Mouse (Mus musculus): ENCODE results near the gene Large2.
"Not testable (repeated sequence)": the region's sequence is repeated elsewhere in the genome, so short reads cannot be mapped to it uniquely, and the experiment has no call there.

Gene Large2

GRCm38 (mm10) chr2:92374514-92374913 lies at the start of gene Large2, which contains the start of gene Pex16:
Large2 (minus strand) TSS chr2:92374869.
Pex16 (plus strand) TSS chr2:92374676.
- peak; percentile 69 for DNase-seq

- peak; percentile 99 for DNase-seq
Observed at GRCm38 (mm10) chr2:92423702-92424461, 49.2 kb upstream of the Large2 start.

- no peak for DNase-seq
Observed at GRCm38 (mm10) chr2:92423156-92423555, 48.5 kb upstream of the Large2 start.

GRCm38 (mm10) chr2:92422388-92423135 lies 47.9 kb upstream of the Large2 start:
- DNase-seq = peak; percentile 64

- peak; percentile 72 for DNase-seq
Observed at GRCm38 (mm10) chr2:92421723-92422387, 47.2 kb upstream of the Large2 start.

GRCm38 (mm10) chr2:92411705-92412104 lies 37.0 kb upstream of the Large2 start:
- no peak for DNase-seq

- DNase-seq = peak; percentile 77
Observed at GRCm38 (mm10) chr2:92408309-92409045, 33.8 kb upstream of the Large2 start.

- no peak for DNase-seq
Observed at GRCm38 (mm10) chr2:92405687-92406086, 31.0 kb upstream of the Large2 start.

GRCm38 (mm10) chr2:92404737-92405136 lies 30.1 kb upstream of the Large2 start:
- no peak for DNase-seq

- no peak for DNase-seq
Observed at GRCm38 (mm10) chr2:92403776-92404319, 29.2 kb upstream of the Large2 start.

- DNase-seq = peak; percentile 73
Observed at GRCm38 (mm10) chr2:92402591-92403326, 28.1 kb upstream of the Large2 start.

GRCm38 (mm10) chr2:92401091-92401561 lies 26.5 kb upstream of the Large2 start, which contains the start of gene Mapk8ip1:
Mapk8ip1 (minus strand) TSS chr2:92401263.
- DNase-seq = no peak

GRCm38 (mm10) chr2:92400682-92401081 lies 26.0 kb upstream of the Large2 start:
- no peak for DNase-seq

- not testable (repeated sequence) for DNase-seq
Observed at GRCm38 (mm10) chr2:92399877-92400276, 25.2 kb upstream of the Large2 start.

GRCm38 (mm10) chr2:92397436-92397835 lies 22.8 kb upstream of the Large2 start:
- no peak for DNase-seq

GRCm38 (mm10) chr2:92395535-92395934 lies 20.9 kb upstream of the Large2 start:
- DNase-seq = no peak

GRCm38 (mm10) chr2:92392318-92393264 lies 17.9 kb upstream of the Large2 start:
- DNase-seq = no peak

- DNase-seq = no peak
Observed at GRCm38 (mm10) chr2:92391703-92392317, 17.1 kb upstream of the Large2 start.

GRCm38 (mm10) chr2:92391116-92391515 lies 16.4 kb upstream of the Large2 start:
- DNase-seq = no peak

Data from kidney, adult 9 months (tissue).